Mouse (Mus musculus): ENCODE results near the gene Thra. TPM values are rescaled to one million over a fixed set of nuclear protein-coding genes. Genes with fewer than 3 reads are reported as not detected.

Thra gene
- total and polyA plus RNA-seq, 2 experiments from 2014 or later: 44.0 to 234 TPM

GRCm38 (mm10) chr11:98781851-98782512, 41.5 kb downstream of the Thra start:
- Histone ChIP-seq H3K4me2 (ENCODE audit: low read depth, low read length) (no peak overlapping the region), H3K36me3 (replicated peaks; ENCODE audit: control insufficient read depth, insufficient read depth, low read length) (no peaks in the 10 kb centered on the region), H3K4me3 (ENCODE audit: low read depth, low read length) (no peak overlapping the region), H3K27me3 (ENCODE audit: control insufficient read depth, insufficient read depth, low read length) (no peaks in the 10 kb centered on the region), H3K9me3 (replicated peaks; ENCODE audit: control insufficient read depth, low read length) (no peaks in the 10 kb centered on the region), H3K4me1 (ENCODE audit: control insufficient read depth, insufficient read depth) (peaks cover 57% of the 10 kb centered on the region), H3K9ac (replicated peaks; ENCODE audit: low read depth, low read length) (no peak overlapping the region), H3K27ac (ENCODE audit: low read depth) (peak overlapping the region; percentile 99; the same call in 1 of the 2 replicates)
- 29% methylated on average over 12 of the region's 14 CpGs for WGBS
- DNase-seq (ENCODE audit: low spot score) (no peak), ATAC-seq (ENCODE audit: insufficient read depth, low read depth) (no peak)
- TF ChIP-seq CTCF (IDR thresholded peaks at IDR 0.05; ENCODE audit: low read depth): no peak
- TF ChIP-seq EP300 (IDR thresholded peaks at IDR 0.05; ENCODE audit: low read depth): no peak

- 8% methylated on average over 17 of the region's 17 CpGs for WGBS
- H3K27ac ChIP-seq (ENCODE audit: low read depth): peak overlapping the region; percentile 99
- H3K36me3 ChIP-seq (replicated peaks; ENCODE audit: control insufficient read depth, insufficient read depth, low read length): no peaks in the 10 kb centered on the region
- TF ChIP-seq EP300 (IDR thresholded peaks at IDR 0.05; ENCODE audit: low read depth): no peak
- no peak for TF ChIP-seq CTCF (IDR thresholded peaks at IDR 0.05; ENCODE audit: low read depth)
- H3K4me1 ChIP-seq (ENCODE audit: control insufficient read depth, insufficient read depth): peaks cover 53% of the 10 kb centered on the region
- ATAC-seq (ENCODE audit: insufficient read depth, low read depth) (no peak), DNase-seq (ENCODE audit: low spot score) (no peak)
- peak overlapping the region; percentile 45 for H3K4me2 ChIP-seq (ENCODE audit: low read depth, low read length)
- peak overlapping the region; percentile 61 for H3K9ac ChIP-seq (replicated peaks; ENCODE audit: low read depth, low read length)
- H3K9me3 ChIP-seq (replicated peaks; ENCODE audit: control insufficient read depth, low read length): no peaks in the 10 kb centered on the region
- no peaks in the 10 kb centered on the region for H3K27me3 ChIP-seq (ENCODE audit: control insufficient read depth, insufficient read depth, low read length)
- H3K4me3 ChIP-seq (ENCODE audit: low read depth, low read length): peak overlapping the region; percentile 5; the same call in 1 of the 2 replicates
Measured at GRCm38 (mm10) chr11:98782651-98783235, 42.3 kb downstream of the Thra start.

GRCm38 (mm10) chr11:98783236-98783696, 42.8 kb downstream of the Thra start:
- Histone ChIP-seq H3K36me3 (replicated peaks; ENCODE audit: control insufficient read depth, insufficient read depth, low read length) (no peaks in the 10 kb centered on the region), H3K9ac (replicated peaks; ENCODE audit: low read depth, low read length) (peak overlapping the region; percentile 61), H3K27me3 (ENCODE audit: control insufficient read depth, insufficient read depth, low read length) (no peaks in the 10 kb centered on the region), H3K4me3 (ENCODE audit: low read depth, low read length) (peak overlapping the region; percentile 5; the same call in 1 of the 2 replicates), H3K4me1 (ENCODE audit: control insufficient read depth, insufficient read depth) (peaks cover 55% of the 10 kb centered on the region), H3K4me2 (ENCODE audit: low read depth, low read length) (peak overlapping the region; percentile 45), H3K9me3 (replicated peaks; ENCODE audit: control insufficient read depth, low read length) (no peaks in the 10 kb centered on the region), H3K27ac (ENCODE audit: low read depth) (peak overlapping the region; percentile 99)
- TF ChIP-seq CTCF (IDR thresholded peaks at IDR 0.05; ENCODE audit: low read depth) (no peak), EP300 (IDR thresholded peaks at IDR 0.05; ENCODE audit: low read depth) (peak; percentile 97)
- peak; percentile 59 for ATAC-seq (ENCODE audit: insufficient read depth, low read depth)
- DNase-seq (ENCODE audit: low spot score): peak; percentile 96
- 2% methylated on average over 20 of the region's 20 CpGs for WGBS

- peaks cover 58% of the 10 kb centered on the region for H3K4me1 ChIP-seq (ENCODE audit: control insufficient read depth, insufficient read depth)
- H3K9me3 ChIP-seq (replicated peaks; ENCODE audit: control insufficient read depth, low read length): no peaks in the 10 kb centered on the region
- no peak overlapping the region; the same call in 1 of the 2 replicates for H3K4me2 ChIP-seq (ENCODE audit: low read depth, low read length)
- H3K4me3 ChIP-seq (ENCODE audit: low read depth, low read length): no peak overlapping the region
- H3K9ac ChIP-seq (replicated peaks; ENCODE audit: low read depth, low read length): 0 out of 2 replicates have a peak overlapping the region, but pooled peaks have one; percentile 1
- ATAC-seq (ENCODE audit: insufficient read depth, low read depth): no peak
- TF ChIP-seq EP300 (IDR thresholded peaks at IDR 0.05; ENCODE audit: low read depth): no peak
- TF ChIP-seq CTCF (IDR thresholded peaks at IDR 0.05; ENCODE audit: low read depth): no peak
- DNase-seq (ENCODE audit: low spot score): no peak
- H3K27ac ChIP-seq (ENCODE audit: low read depth): peak overlapping the region; percentile 99
- no peaks in the 10 kb centered on the region for H3K36me3 ChIP-seq (replicated peaks; ENCODE audit: control insufficient read depth, insufficient read depth, low read length)
- no peaks in the 10 kb centered on the region for H3K27me3 ChIP-seq (ENCODE audit: control insufficient read depth, insufficient read depth, low read length)
- WGBS: 61% methylated on average over 4 of the region's 4 CpGs
Measured at GRCm38 (mm10) chr11:98784139-98784538, 43.7 kb downstream of the Thra start.

- TF ChIP-seq CTCF (IDR thresholded peaks at IDR 0.05; ENCODE audit: low read depth) (no peak), EP300 (IDR thresholded peaks at IDR 0.05; ENCODE audit: low read depth) (no peak)
- no peak for DNase-seq (ENCODE audit: low spot score)
- Histone ChIP-seq H3K27ac (ENCODE audit: low read depth) (peak overlapping the region; percentile 99), H3K4me1 (ENCODE audit: control insufficient read depth, insufficient read depth) (peaks cover 58% of the 10 kb centered on the region), H3K36me3 (replicated peaks; ENCODE audit: control insufficient read depth, insufficient read depth, low read length) (no peaks in the 10 kb centered on the region), H3K4me2 (ENCODE audit: low read depth, low read length) (peak overlapping the region; percentile 59; the same call in 1 of the 2 replicates), H3K4me3 (ENCODE audit: low read depth, low read length) (no peak overlapping the region), H3K9ac (replicated peaks; ENCODE audit: low read depth, low read length) (peak overlapping the region; percentile 62; the same call in 1 of the 2 replicates), H3K27me3 (ENCODE audit: control insufficient read depth, insufficient read depth, low read length) (no peaks in the 10 kb centered on the region), H3K9me3 (replicated peaks; ENCODE audit: control insufficient read depth, low read length) (no peaks in the 10 kb centered on the region)
- ATAC-seq (ENCODE audit: insufficient read depth, low read depth): no peak
- 28% methylated on average over 10 of the region's 10 CpGs for WGBS
Measured at GRCm38 (mm10) chr11:98785214-98785613, 44.8 kb downstream of the Thra start.
